Mouse (Mus musculus): Measurements from ENCODE around the gene F2r. TPM values are rescaled to one million over a fixed set of nuclear protein-coding genes. Genes with fewer than 3 reads are reported as not detected.

F2r gene
- polyA plus RNA-seq, 2 experiments, result 11.5 to 25.7 TPM

- Histone ChIP-seq H3K9me3 (ENCODE audit: control insufficient read depth, low read length) (no peaks in the 10 kb centered on the region), H3K27me3 (ENCODE audit: control insufficient read depth, insufficient read depth, low read length) (no peaks in the 10 kb centered on the region), H3K27ac (no peak overlapping the region), H3K4me2 (ENCODE audit: low read depth) (no peak overlapping the region), H3K9ac (replicated peaks) (no peak overlapping the region), H3K4me3 (ENCODE audit: insufficient read depth in 1 of 2, low read depth in 2 of 2, low read length in 2 of 2) (no peak overlapping the region), H3K4me1 (replicated peaks; ENCODE audit: control insufficient read depth in 2 of 2, insufficient read depth in 2 of 2, low read length in 1 of 2) (peaks cover 3 to 13% of the 10 kb centered on the region in 2 experiments; a peak in 2 of 4 replicates), H3K36me3 (replicated peaks; ENCODE audit: control insufficient read depth, insufficient read depth, low read depth) (peaks cover 3% of the 10 kb centered on the region)
- no peak for TF ChIP-seq CTCF (IDR thresholded peaks at IDR 0.05; ENCODE audit: low read depth)
- TF ChIP-seq EP300 (IDR thresholded peaks at IDR 0.05; ENCODE audit: low read depth), result no peak
- 71% methylated on average over 2 of the region's 2 CpGs for WGBS (ENCODE audit: insufficient replicate concordance)
- DNase-seq (ENCODE audit: low read depth in 3 of 3, low spot score in 3 of 3) (no peak), ATAC-seq (ENCODE audit: insufficient read depth) (no peak)
Observed at GRCm38 (mm10) chr13:95633384-95633783, 15.1 kb upstream of the F2r start.

GRCm38 (mm10) chr13:95632144-95632543 is 13.9 kb upstream of the F2r start:
- H3K27me3 ChIP-seq (ENCODE audit: control insufficient read depth, insufficient read depth, low read length), result no peaks in the 10 kb centered on the region
- H3K9ac ChIP-seq (replicated peaks), result no peak overlapping the region
- TF ChIP-seq EP300 (IDR thresholded peaks at IDR 0.05; ENCODE audit: low read depth), result no peak
- TF ChIP-seq CTCF (IDR thresholded peaks at IDR 0.05; ENCODE audit: low read depth), result no peak
- peaks cover 3% of the 10 kb centered on the region in 2 experiments; a peak in 2 of 4 replicates for H3K4me1 ChIP-seq (replicated peaks; ENCODE audit: control insufficient read depth in 2 of 2, insufficient read depth in 2 of 2, low read length in 1 of 2)
- no peak overlapping the region for H3K4me3 ChIP-seq (ENCODE audit: insufficient read depth in 1 of 2, low read depth in 2 of 2, low read length in 2 of 2)
- H3K36me3 ChIP-seq (replicated peaks; ENCODE audit: control insufficient read depth, insufficient read depth, low read depth), result peaks cover 11% of the 10 kb centered on the region
- DNase-seq (ENCODE audit: low read depth in 3 of 3, low spot score in 3 of 3), result no peak
- no peaks in the 10 kb centered on the region for H3K9me3 ChIP-seq (ENCODE audit: control insufficient read depth, low read length)
- 79% methylated on average over 6 of the region's 6 CpGs for WGBS (ENCODE audit: insufficient replicate concordance)
- no peak for ATAC-seq (ENCODE audit: insufficient read depth)
- no peak overlapping the region for H3K27ac ChIP-seq
- no peak overlapping the region for H3K4me2 ChIP-seq (ENCODE audit: low read depth)

- Histone ChIP-seq H3K4me3 (ENCODE audit: insufficient read depth in 1 of 2, low read depth in 2 of 2, low read length in 2 of 2) (no peak overlapping the region), H3K4me2 (ENCODE audit: low read depth) (no peak overlapping the region), H3K27ac (no peak overlapping the region), H3K4me1 (replicated peaks; ENCODE audit: control insufficient read depth in 2 of 2, insufficient read depth in 2 of 2, low read length in 1 of 2) (peaks cover 3% of the 10 kb centered on the region in 2 experiments; a peak in 2 of 4 replicates), H3K27me3 (ENCODE audit: control insufficient read depth, insufficient read depth, low read length) (no peaks in the 10 kb centered on the region), H3K9ac (replicated peaks) (no peak overlapping the region), H3K36me3 (replicated peaks; ENCODE audit: control insufficient read depth, insufficient read depth, low read depth) (peaks cover 11% of the 10 kb centered on the region), H3K9me3 (ENCODE audit: control insufficient read depth, low read length) (no peaks in the 10 kb centered on the region)
- TF ChIP-seq CTCF (IDR thresholded peaks at IDR 0.05; ENCODE audit: low read depth), result no peak
- no peak for TF ChIP-seq EP300 (IDR thresholded peaks at IDR 0.05; ENCODE audit: low read depth)
- no peak for DNase-seq (ENCODE audit: low read depth in 3 of 3, low spot score in 3 of 3)
- no peak for ATAC-seq (ENCODE audit: insufficient read depth)
- 29% methylated on average over 2 of the region's 2 CpGs for WGBS (ENCODE audit: insufficient replicate concordance)
Observed at GRCm38 (mm10) chr13:95630747-95631146, 12.5 kb upstream of the F2r start.

GRCm38 (mm10) chr13:95629751-95630150 is 11.5 kb upstream of the F2r start:
- DNase-seq (ENCODE audit: low read depth in 3 of 3, low spot score in 3 of 3) (no peak), ATAC-seq (ENCODE audit: insufficient read depth) (no peak)
- TF ChIP-seq EP300 (IDR thresholded peaks at IDR 0.05; ENCODE audit: low read depth) (no peak), CTCF (IDR thresholded peaks at IDR 0.05; ENCODE audit: low read depth) (no peak)
- Histone ChIP-seq H3K4me3 (ENCODE audit: insufficient read depth in 1 of 2, low read depth in 2 of 2, low read length in 2 of 2) (no peak overlapping the region), H3K36me3 (replicated peaks; ENCODE audit: control insufficient read depth, insufficient read depth, low read depth) (peaks cover 11% of the 10 kb centered on the region), H3K27ac (no peak overlapping the region), H3K27me3 (ENCODE audit: control insufficient read depth, insufficient read depth, low read length) (no peaks in the 10 kb centered on the region), H3K9ac (replicated peaks) (no peak overlapping the region), H3K4me2 (ENCODE audit: low read depth) (no peak overlapping the region), H3K9me3 (ENCODE audit: control insufficient read depth, low read length) (no peaks in the 10 kb centered on the region), H3K4me1 (replicated peaks; ENCODE audit: control insufficient read depth in 2 of 2, insufficient read depth in 2 of 2, low read length in 1 of 2) (peaks cover 3% of the 10 kb centered on the region in 2 experiments; a peak in 2 of 4 replicates)
- 75% methylated on average over 10 of the region's 10 CpGs for WGBS (ENCODE audit: insufficient replicate concordance)

GRCm38 (mm10) chr13:95626696-95627095 is 8.4 kb upstream of the F2r start:
- H3K36me3 ChIP-seq (replicated peaks; ENCODE audit: control insufficient read depth, insufficient read depth, low read depth), result peaks cover 9% of the 10 kb centered on the region
- ATAC-seq (ENCODE audit: insufficient read depth) (peak; percentile 48; the same call in 1 of the 2 replicates), DNase-seq (ENCODE audit: low read depth in 3 of 3, low spot score in 3 of 3) (no peak)
- TF ChIP-seq EP300 (IDR thresholded peaks at IDR 0.05; ENCODE audit: low read depth), result no peak
- no peak for TF ChIP-seq CTCF (IDR thresholded peaks at IDR 0.05; ENCODE audit: low read depth)
- H3K4me2 ChIP-seq (ENCODE audit: low read depth), result no peak overlapping the region
- no peak overlapping the region for H3K27ac ChIP-seq
- H3K27me3 ChIP-seq (ENCODE audit: control insufficient read depth, insufficient read depth, low read length), result no peaks in the 10 kb centered on the region
- H3K4me1 ChIP-seq (replicated peaks; ENCODE audit: control insufficient read depth in 2 of 2, insufficient read depth in 2 of 2, low read length in 1 of 2), result no peaks in the 10 kb centered on the region
- 75% methylated on average over 7 of the region's 7 CpGs for WGBS (ENCODE audit: insufficient replicate concordance)
- H3K4me3 ChIP-seq (ENCODE audit: insufficient read depth in 1 of 2, low read depth in 2 of 2, low read length in 2 of 2), result no peak overlapping the region
- no peak overlapping the region for H3K9ac ChIP-seq (replicated peaks)
- H3K9me3 ChIP-seq (ENCODE audit: control insufficient read depth, low read length), result no peaks in the 10 kb centered on the region

All from liver, embryonic 14.5 days (tissue).